Mouse (Mus musculus): ENCODE data around the gene Amz2. TPM values are rescaled to one million over a fixed set of nuclear protein-coding genes. Genes with fewer than 3 reads are reported as not detected.

Amz2 gene
- polyA plus RNA-seq, 1 experiment = 47.2 TPM

- TF ChIP-seq POLR2A (IDR thresholded peaks at IDR 0.05; ENCODE audit: low read depth, low read length) (no peak), CTCF (conservative IDR thresholded peaks at IDR 0.05; ENCODE audit: insufficient read depth, insufficient read length, low read depth, low read length) (no peak)
- Histone ChIP-seq H3K4me3 (ENCODE audit: insufficient read depth, low read depth, low read length) (no peak overlapping the region), H3K4me1 (ENCODE audit: control insufficient read depth, insufficient read depth, low read length) (peaks cover 15% of the 10 kb centered on the region), H3K36me3 (ENCODE audit: control insufficient read depth, insufficient read depth, low read length) (no peaks in the 10 kb centered on the region), H3K27ac (ENCODE audit: insufficient read depth, low read depth, low read length) (peak overlapping the region; percentile 25; the same call in 1 of the 2 replicates), H3K27me3 (replicated peaks; ENCODE audit: control insufficient read depth, insufficient read depth, low read length) (no peaks in the 10 kb centered on the region)
- DNase-seq = peak; percentile 93
- WGBS = 28% methylated on average over 24 of the region's 24 CpGs
These were observed 69.4 kb downstream of the Amz2 start for GRCm38 (mm10) chr11:109494890-109495770.

- Histone ChIP-seq H3K4me1 (ENCODE audit: control insufficient read depth, insufficient read depth, low read length) (peaks cover 15% of the 10 kb centered on the region), H3K27ac (ENCODE audit: insufficient read depth, low read depth, low read length) (peak overlapping the region; percentile 10; the same call in 1 of the 2 replicates), H3K4me3 (ENCODE audit: insufficient read depth, low read depth, low read length) (no peak overlapping the region), H3K27me3 (replicated peaks; ENCODE audit: control insufficient read depth, insufficient read depth, low read length) (no peaks in the 10 kb centered on the region), H3K36me3 (ENCODE audit: control insufficient read depth, insufficient read depth, low read length) (no peaks in the 10 kb centered on the region)
- WGBS = 24% methylated on average over 14 of the region's 14 CpGs
- TF ChIP-seq POLR2A (IDR thresholded peaks at IDR 0.05; ENCODE audit: low read depth, low read length) = no peak
- TF ChIP-seq CTCF (conservative IDR thresholded peaks at IDR 0.05; ENCODE audit: insufficient read depth, insufficient read length, low read depth, low read length) = no peak
- DNase-seq = peak; percentile 77
These were observed 70.2 kb downstream of the Amz2 start for GRCm38 (mm10) chr11:109495771-109496474.

GRCm38 (mm10) chr11:109496475-109496993 is 70.8 kb downstream of the Amz2 start:
- peaks cover 15% of the 10 kb centered on the region for H3K4me1 ChIP-seq (ENCODE audit: control insufficient read depth, insufficient read depth, low read length)
- DNase-seq = no peak
- no peaks in the 10 kb centered on the region for H3K36me3 ChIP-seq (ENCODE audit: control insufficient read depth, insufficient read depth, low read length)
- H3K27me3 ChIP-seq (replicated peaks; ENCODE audit: control insufficient read depth, insufficient read depth, low read length) = no peaks in the 10 kb centered on the region
- TF ChIP-seq CTCF (conservative IDR thresholded peaks at IDR 0.05; ENCODE audit: insufficient read depth, insufficient read length, low read depth, low read length) = no peak
- no peak for TF ChIP-seq POLR2A (IDR thresholded peaks at IDR 0.05; ENCODE audit: low read depth, low read length)
- no peak overlapping the region for H3K27ac ChIP-seq (ENCODE audit: insufficient read depth, low read depth, low read length)
- no peak overlapping the region for H3K4me3 ChIP-seq (ENCODE audit: insufficient read depth, low read depth, low read length)
- 68% methylated on average over 7 of the region's 7 CpGs for WGBS

GRCm38 (mm10) chr11:109496996-109497714 is 71.4 kb downstream of the Amz2 start:
- Histone ChIP-seq H3K4me3 (ENCODE audit: insufficient read depth, low read depth, low read length) (no peak overlapping the region), H3K27me3 (replicated peaks; ENCODE audit: control insufficient read depth, insufficient read depth, low read length) (no peaks in the 10 kb centered on the region), H3K4me1 (ENCODE audit: control insufficient read depth, insufficient read depth, low read length) (peaks cover 15% of the 10 kb centered on the region), H3K27ac (ENCODE audit: insufficient read depth, low read depth, low read length) (no peak overlapping the region), H3K36me3 (ENCODE audit: control insufficient read depth, insufficient read depth, low read length) (no peaks in the 10 kb centered on the region)
- TF ChIP-seq CTCF (conservative IDR thresholded peaks at IDR 0.05; ENCODE audit: insufficient read depth, insufficient read length, low read depth, low read length) (no peak), POLR2A (IDR thresholded peaks at IDR 0.05; ENCODE audit: low read depth, low read length) (no peak)
- no peak for DNase-seq
- WGBS = 88% methylated on average over 6 of the region's 6 CpGs

GRCm38 (mm10) chr11:109497990-109498389 is 72.2 kb downstream of the Amz2 start:
- no peak for DNase-seq
- H3K4me1 ChIP-seq (ENCODE audit: control insufficient read depth, insufficient read depth, low read length) = peaks cover 15% of the 10 kb centered on the region
- no peak overlapping the region for H3K4me3 ChIP-seq (ENCODE audit: insufficient read depth, low read depth, low read length)
- TF ChIP-seq POLR2A (IDR thresholded peaks at IDR 0.05; ENCODE audit: low read depth, low read length) (no peak), CTCF (conservative IDR thresholded peaks at IDR 0.05; ENCODE audit: insufficient read depth, insufficient read length, low read depth, low read length) (no peak)
- no peak overlapping the region for H3K27ac ChIP-seq (ENCODE audit: insufficient read depth, low read depth, low read length)
- WGBS = 59% methylated on average over 9 of the region's 9 CpGs
- no peaks in the 10 kb centered on the region for H3K27me3 ChIP-seq (replicated peaks; ENCODE audit: control insufficient read depth, insufficient read depth, low read length)
- no peaks in the 10 kb centered on the region for H3K36me3 ChIP-seq (ENCODE audit: control insufficient read depth, insufficient read depth, low read length)

GRCm38 (mm10) chr11:109500206-109500605 is 74.5 kb downstream of the Amz2 start:
- no peak for TF ChIP-seq CTCF (conservative IDR thresholded peaks at IDR 0.05; ENCODE audit: insufficient read depth, insufficient read length, low read depth, low read length)
- TF ChIP-seq POLR2A (IDR thresholded peaks at IDR 0.05; ENCODE audit: low read depth, low read length) = no peak
- peaks cover 13% of the 10 kb centered on the region for H3K4me1 ChIP-seq (ENCODE audit: control insufficient read depth, insufficient read depth, low read length)
- DNase-seq = peak; percentile 89
- no peaks in the 10 kb centered on the region for H3K36me3 ChIP-seq (ENCODE audit: control insufficient read depth, insufficient read depth, low read length)
- H3K4me3 ChIP-seq (ENCODE audit: insufficient read depth, low read depth, low read length) = no peak overlapping the region
- H3K27ac ChIP-seq (ENCODE audit: insufficient read depth, low read depth, low read length) = no peak overlapping the region
- no peaks in the 10 kb centered on the region for H3K27me3 ChIP-seq (replicated peaks; ENCODE audit: control insufficient read depth, insufficient read depth, low read length)
- 44% methylated on average over 5 of the region's 5 CpGs for WGBS

Other genes starting within 250 kb of the Amz2 start
- gene Rgs9, start 127.8 kb upstream of the Amz2 start, polyA plus RNA-seq (2012; rRNA removed) = 0.86 and 1.4 TPM in 2 replicates
- gene Gna13, start 63.1 kb upstream of the Amz2 start, polyA plus RNA-seq (2012; rRNA removed) = 26.6 and 27.8 TPM in 2 replicates
- gene 9930022D16Rik, start 12.0 kb upstream of the Amz2 start, polyA plus RNA-seq (2012; rRNA removed) = not detected in 2 replicates
- gene Arsg, start 47.4 kb downstream of the Amz2 start, polyA plus RNA-seq (2012; rRNA removed) = 20.9 and 24.9 TPM in 2 replicates
- gene Slc16a6, start 47.7 kb downstream of the Amz2 start, polyA plus RNA-seq (2012; rRNA removed) = 1.2 and 2.8 TPM in 2 replicates
- 22.7 and 25.2 TPM in 2 replicates for gene Wipi1, start 186.0 kb downstream of the Amz2 start, polyA plus RNA-seq (2012; rRNA removed)
- 85.9 and 102 TPM in 2 replicates for gene Prkar1a, start 223.5 kb downstream of the Amz2 start, polyA plus RNA-seq (2012; rRNA removed)

All from kidney, adult 2 months (tissue).